9 mouse cellular contexts compared by ENCODE assay signal in genomic region chr7:105726144-105726979, GRCm38 (mm10). TPM values are rescaled to one million over a fixed set of nuclear protein-coding genes. Genes with fewer than 3 reads are reported as not detected.
A peak's percentile ranks its signal among the peaks of the same experiment; 100 is the strongest.
DNase-seq lines count a peak whose midpoint lies in the region; ATAC-seq and TF ChIP-seq lines count a peak whose summit lies in the region.
"Had no signal": no experiment of that assay in that cellular context is flagged by ENCODE, and none has a peak within 500 bp of the region (broad histone marks: within the 10 kb centered on the region; RNA-seq: fewer than 3 reads in every experiment).

No protein-coding gene starts in this region.

- no peak overlapping the region for H3K4me3 ChIP-seq in spleen, adult 2 months (ENCODE audit: extremely low read depth, insufficient read depth, insufficient read length)
- no peak overlapping the region for H3K4me3 ChIP-seq in liver, embryonic 12.5 days
- H3K4me3 ChIP-seq: myocyte had no signal

- H3K4me2 ChIP-seq in liver, embryonic 12.5 days: no peak overlapping the region

- WGBS in spleen, adult 2 months: 84% methylated on average over 4 of the region's 4 CpGs
- WGBS in liver, embryonic 12.5 days (ENCODE audit: insufficient replicate concordance): 72% methylated on average over 4 of the region's 4 CpGs

- H3K27me3 ChIP-seq in spleen, adult 2 months (ENCODE audit: control insufficient read depth, insufficient read depth, low read length): no peaks in the 10 kb centered on the region
- no peaks in the 10 kb centered on the region for H3K27me3 ChIP-seq in liver, embryonic 12.5 days (replicated peaks)

- ATAC-seq in granulocyte monocyte progenitor cell, adult 5-6 weeks (replicated peaks; ENCODE audit: poor library complexity, severe bottlenecking): peak; percentile 96
- ATAC-seq in liver, embryonic 12.5 days: peak; percentile 71

- H3K9ac ChIP-seq in liver, embryonic 12.5 days: no peak overlapping the region

- peaks cover 4% of the 10 kb centered on the region for H3K36me3 ChIP-seq in spleen, adult 2 months (ENCODE audit: control insufficient read depth, insufficient read depth, low read length)
- peaks cover 33% of the 10 kb centered on the region for H3K36me3 ChIP-seq in liver, embryonic 12.5 days

- peak; percentile 59; the same call in 1 of the 2 replicates for TF ChIP-seq CTCF in spleen, adult 2 months (IDR thresholded peaks at IDR 0.05; ENCODE audit: extremely low read depth, insufficient read depth, insufficient read length, insufficient replicate concordance)

- peak; percentile 33 to 43 for DNase-seq in spleen, adult 2 months (ENCODE audit: low read depth in 1 of 2, low spot score in 2 of 2)
- DNase-seq in spleen, postnatal 10 days (ENCODE audit: low spot score in 2 of 2): no peak
- peak; percentile 53 for DNase-seq in cerebellum, adult 8-10 months
- DNase-seq in kidney, adult 18-20 months: peak; percentile 46
- peak; percentile 78 for DNase-seq in naive thymus-derived CD4-positive, alpha-beta T cell, adult 2 months (ENCODE audit: low read depth)
- no peak for DNase-seq in spleen, postnatal 4 days (ENCODE audit: low spot score in 2 of 2)

- TF ChIP-seq POLR2A in spleen, adult 2 months (IDR thresholded peaks at IDR 0.05; ENCODE audit: low read depth, low read length): no peak

- H3K4me1 ChIP-seq in spleen, adult 2 months (ENCODE audit: control insufficient read depth, insufficient read depth, insufficient read length): no peaks in the 10 kb centered on the region
- H3K4me1 ChIP-seq in liver, embryonic 12.5 days: no peaks in the 10 kb centered on the region

- H3K9me3 ChIP-seq in liver, embryonic 12.5 days (replicated peaks): no peaks in the 10 kb centered on the region

- H3K27ac ChIP-seq in spleen, adult 2 months (ENCODE audit: insufficient read depth, low read length): no peak overlapping the region
- no peak overlapping the region for H3K27ac ChIP-seq in liver, embryonic 12.5 days

RNA-seq across cellular contexts. Expression of gene Ilk, which starts 10.0 kb away (rescaled TPM):
- polyA plus RNA-seq in spleen, adult 2 months (2012; rRNA removed): 89.5 and 90.1 TPM in 2 replicates
- 167 and 168 TPM in 2 replicates for total RNA-seq in granulocyte monocyte progenitor cell, adult 5-6 weeks (2014; fragmentation: Nextera tagmentation)
- 81.6 and 87.8 TPM in 2 replicates for total RNA-seq in granulocyte monocyte progenitor cell, adult 5-6 weeks (2017)
- polyA plus RNA-seq in liver, embryonic 12.5 days (2016; fragmentation: Nextera tagmentation; extraction: Ambion mirVana): 149 and 159 TPM in 2 replicates

RNA-seq across cellular contexts. Expression of gene Rrp8, which starts 10.8 kb away (rescaled TPM):
- polyA plus RNA-seq in spleen, adult 2 months (2012; rRNA removed): 6.1 and 7.2 TPM in 2 replicates
- total RNA-seq in granulocyte monocyte progenitor cell, adult 5-6 weeks (2014; fragmentation: Nextera tagmentation): 35.7 and 68.6 TPM in 2 replicates
- 35.7 and 40.9 TPM in 2 replicates for total RNA-seq in granulocyte monocyte progenitor cell, adult 5-6 weeks (2017)
- 28.8 and 29.1 TPM in 2 replicates for polyA plus RNA-seq in liver, embryonic 12.5 days (2016; fragmentation: Nextera tagmentation; extraction: Ambion mirVana)

RNA-seq across cellular contexts. Expression of gene Taf10, which starts 17.8 kb away (rescaled TPM):
- polyA plus RNA-seq in spleen, adult 2 months (2012; rRNA removed): 282 and 451 TPM in 2 replicates
- total RNA-seq in granulocyte monocyte progenitor cell, adult 5-6 weeks (2014; fragmentation: Nextera tagmentation): 221 and 237 TPM in 2 replicates
- 207 and 251 TPM in 2 replicates for total RNA-seq in granulocyte monocyte progenitor cell, adult 5-6 weeks (2017)
- 232 and 233 TPM in 2 replicates for polyA plus RNA-seq in liver, embryonic 12.5 days (2016; fragmentation: Nextera tagmentation; extraction: Ambion mirVana)

RNA-seq across cellular contexts. Expression of gene Tpp1, which starts 25.7 kb away (rescaled TPM):
- 83.3 and 87.4 TPM in 2 replicates for polyA plus RNA-seq in spleen, adult 2 months (2012; rRNA removed)
- 46.8 and 52.4 TPM in 2 replicates for total RNA-seq in granulocyte monocyte progenitor cell, adult 5-6 weeks (2014; fragmentation: Nextera tagmentation)
- 18.5 and 26.1 TPM in 2 replicates for total RNA-seq in granulocyte monocyte progenitor cell, adult 5-6 weeks (2017)
- 62.3 and 64.7 TPM in 2 replicates for polyA plus RNA-seq in liver, embryonic 12.5 days (2016; fragmentation: Nextera tagmentation; extraction: Ambion mirVana)

Comparison
In these comparisons a context has a peak if more than half of its experiments do, and no peak if none do; other contexts are left out.
1. DNase-seq: peak in spleen, adult 2 months (2 of 2), cerebellum, adult 8-10 months (single experiment), kidney, adult 18-20 months (single experiment) and naive thymus-derived CD4-positive, alpha-beta T cell, adult 2 months (single experiment); none in spleen, postnatal 10 days (0 of 2) and spleen, postnatal 4 days (0 of 2).